Mouse (Mus musculus) liver, embryonic 14 days (tissue): Measurements from ENCODE around the gene Gm8857. TPM values are rescaled to one million over a fixed set of nuclear protein-coding genes. Genes with fewer than 3 reads are reported as not detected.

Source experiments
- polyA plus RNA-seq: library from polyadenylated mRNA; depleted of rRNA; stranded (reverse); fragments of >200 nt; gene quantifications from 2 replicates; pipeline ENCODE4 v1.2.3, GENCODE M21; 2012; rRNA removed

Gene Gm8857
- polyA plus RNA-seq: not detected in 2 replicates

GRCm38 (mm10) chr5:10947505-10947904 lies at the start of gene Gm8857, which contains the start of gene Gm8871:
Gene Gm8857, plus strand, starts transcription at chr5:10947807.
Gene Gm8871, plus strand, starts transcription at chr5:10947805.

Other genes with a start within 250 kb of the Gm8857 start
- gene Gm8871, start within 50 bp of the Gm8857 start, polyA plus RNA-seq: not detected in 2 replicates
- not detected in 2 replicates for gene Gm8879, start 179.8 kb downstream of the Gm8857 start, polyA plus RNA-seq
- gene Gm5861, start 235.3 kb downstream of the Gm8857 start, polyA plus RNA-seq: not detected in 2 replicates